Mouse (Mus musculus) stomach, embryonic 14.5 days (tissue): ENCODE data around the gene Pigg. TPM values are rescaled to one million over a fixed set of nuclear protein-coding genes. Genes with fewer than 3 reads are reported as not detected.
"Not testable (repeated sequence)": the region's sequence is repeated elsewhere in the genome, so short reads cannot be mapped to it uniquely, and the experiment has no call there.

Experiments used
- ATAC-seq: fragments of 200-750 bp; cut with Nextera tagmentation; 2 replicates; pipeline ENCODE4 v1.8.0; 2017; ENCODE audit warnings: low read depth, moderate TSS enrichment; ENCODE audit not compliant: insufficient number of reproducible peaks, insufficient read depth, low FRiP score
- H3K27ac ChIP-seq: fragments of 300-500 bp; sonication (generic); 2 replicates; pipeline ENCODE4 v1.5.1; 2014; ENCODE audit warnings: mild to moderate bottlenecking, low read length, moderate library complexity, mixed read lengths
- H3K27me3 ChIP-seq: fragments of 300-500 bp; sonication (generic); 2 replicates; pipeline ENCODE4 v1.6.1; 2014; ENCODE audit warnings: low read length, control low read depth, mixed read lengths; ENCODE audit not compliant: control insufficient read depth, insufficient read depth
- H3K36me3 ChIP-seq: fragments of 300-500 bp; sonication (generic); 2 replicates; pipeline ENCODE4 v1.6.1; 2014; ENCODE audit warnings: mild to moderate bottlenecking, control low read depth, low read length, moderate library complexity, mixed read lengths; ENCODE audit not compliant: control insufficient read depth, insufficient read depth
- H3K4me1 ChIP-seq: fragments of 300-500 bp; sonication (generic); 2 replicates; pipeline ENCODE4 v1.6.1; 2014; ENCODE audit warnings: low read length, control low read depth, mixed read lengths; ENCODE audit not compliant: control insufficient read depth, insufficient read depth
- H3K4me2 ChIP-seq: fragments of 300-500 bp; sonication (generic); replicated peaks from 2 replicates; pipeline ENCODE4 v1.6.1; 2014; ENCODE audit warnings: low read depth, low read length, control low read depth
- H3K4me3 ChIP-seq: fragments of 300-500 bp; sonication (generic); 2 replicates; pipeline ENCODE4 v1.5.1; 2014; ENCODE audit warnings: low read depth, low read length, control low read depth
- H3K9ac ChIP-seq: fragments of 300-500 bp; sonication (generic); replicated peaks from 2 replicates; pipeline ENCODE4 v1.6.1; 2014; ENCODE audit warnings: low read depth, mild to moderate bottlenecking, control low read depth, low read length, moderate library complexity, mixed read lengths
- H3K9me3 ChIP-seq: fragments of 300-500 bp; sonication (generic); 2 replicates; pipeline ENCODE4 v1.6.1; 2016; ENCODE audit warnings: low read depth, low read length, control low read depth; ENCODE audit not compliant: control insufficient read depth
- WGBS: fragments of 180-500 bp; shearing (Covaris S2); extraction: QIAGEN DNeasy Blood & Tissue Kit; methylation state at CpG from one replicate; pipeline ENCODE4 v1.1.7; 2014; 5-methylcytosine and 5-hydroxymethylcytosine counted together
- polyA plus RNA-seq: library from polyadenylated mRNA; unstranded; fragments of >200 nt; fragmentation: Nextera tagmentation; extraction: Ambion mirVana; gene quantifications from 2 replicates; pipeline ENCODE4 v1.2.1, GENCODE M21; 2014

The Pigg gene
- polyA plus RNA-seq, 1 experiment from 2014 or later = 3.8 TPM

GRCm38 (mm10) chr5:108270415-108270814 is 42.0 kb upstream of the Pigg start:
- no peak for ATAC-seq

GRCm38 (mm10) chr5:108271345-108271744 is 41.1 kb upstream of the Pigg start:
- not testable (repeated sequence) for H3K9ac ChIP-seq, H3K36me3 ChIP-seq, H3K27me3 ChIP-seq, ATAC-seq, H3K4me3 ChIP-seq, H3K27ac ChIP-seq, H3K9me3 ChIP-seq
- Histone ChIP-seq H3K4me2 (peak overlapping the region; percentile 76), H3K4me1 (peaks cover 12% of the 10 kb centered on the region)
- WGBS = 91% methylated on average over 6 of the region's 6 CpGs

More at GRCm38 (mm10) chr5:108270415-108270814, 42.0 kb upstream of the Pigg start:
- Histone ChIP-seq H3K4me2 (peak overlapping the region; percentile 76), H3K9me3 (no peaks in the 10 kb centered on the region), H3K4me3 (peak overlapping the region; percentile 94), H3K4me1 (peaks cover 12% of the 10 kb centered on the region), H3K27me3 (no peaks in the 10 kb centered on the region), H3K27ac (no peak overlapping the region), H3K9ac (peak overlapping the region; percentile 88), H3K36me3 (peaks cover 6% of the 10 kb centered on the region; the same call in 1 of the 2 replicates)
- WGBS = 25% methylated on average over 9 of the region's 9 CpGs

GRCm38 (mm10) chr5:108286957-108287356 is 25.5 kb upstream of the Pigg start:
- 69% methylated on average over 2 of the region's 2 CpGs for WGBS
- H3K4me3 ChIP-seq = no peak overlapping the region
- no peaks in the 10 kb centered on the region for H3K36me3 ChIP-seq
- no peak overlapping the region for H3K4me2 ChIP-seq
- no peaks in the 10 kb centered on the region for H3K4me1 ChIP-seq
- H3K27me3 ChIP-seq = no peaks in the 10 kb centered on the region
- H3K27ac ChIP-seq = no peak overlapping the region
- no peak overlapping the region for H3K9ac ChIP-seq
- no peak for ATAC-seq
- no peaks in the 10 kb centered on the region for H3K9me3 ChIP-seq

- Histone ChIP-seq H3K9me3 (no peaks in the 10 kb centered on the region), H3K4me2 (no peak overlapping the region), H3K27me3 (no peaks in the 10 kb centered on the region), H3K9ac (no peak overlapping the region), H3K36me3 (no peaks in the 10 kb centered on the region), H3K4me3 (no peak overlapping the region), H3K27ac (no peak overlapping the region), H3K4me1 (no peaks in the 10 kb centered on the region)
- no peak for ATAC-seq
- 54% methylated on average over 3 of the region's 3 CpGs for WGBS
These were observed 10.8 kb upstream of the Pigg start for GRCm38 (mm10) chr5:108301567-108301966.

GRCm38 (mm10) chr5:108313065-108313860 is 854 bp downstream of the Pigg start:
- 7% methylated on average over 16 of the region's 16 CpGs for WGBS
- H3K27ac ChIP-seq = no peak overlapping the region
- H3K4me1 ChIP-seq = peaks cover 4% of the 10 kb centered on the region
- H3K27me3 ChIP-seq = no peaks in the 10 kb centered on the region
- H3K36me3 ChIP-seq = no peaks in the 10 kb centered on the region
- peak overlapping the region; percentile 82 for H3K9ac ChIP-seq
- peak overlapping the region; percentile 61 for H3K4me2 ChIP-seq
- ATAC-seq = no peak
- peak overlapping the region; percentile 76 for H3K4me3 ChIP-seq
- no peaks in the 10 kb centered on the region for H3K9me3 ChIP-seq

- Histone ChIP-seq H3K36me3 (peaks cover 10% of the 10 kb centered on the region), H3K9me3 (no peaks in the 10 kb centered on the region), H3K27me3 (no peaks in the 10 kb centered on the region), H3K9ac (no peak overlapping the region), H3K4me3 (no peak overlapping the region), H3K4me2 (no peak overlapping the region), H3K27ac (no peak overlapping the region), H3K4me1 (no peaks in the 10 kb centered on the region)
- no peak for ATAC-seq
- 97% methylated on average over 1 of the region's 1 CpGs for WGBS
These were observed 18.6 kb downstream of the Pigg start for GRCm38 (mm10) chr5:108331051-108331450.

GRCm38 (mm10) chr5:108337385-108337784 is 25.0 kb downstream of the Pigg start:
- Histone ChIP-seq H3K4me1 (no peaks in the 10 kb centered on the region), H3K36me3 (peaks cover 20% of the 10 kb centered on the region), H3K9ac (no peak overlapping the region), H3K27ac (no peak overlapping the region), H3K27me3 (no peaks in the 10 kb centered on the region), H3K9me3 (no peaks in the 10 kb centered on the region), H3K4me2 (no peak overlapping the region), H3K4me3 (no peak overlapping the region)
- ATAC-seq = no peak
- 76% methylated on average over 4 of the region's 4 CpGs for WGBS

GRCm38 (mm10) chr5:108338049-108338448 is 25.6 kb downstream of the Pigg start:
- peaks cover 16% of the 10 kb centered on the region for H3K36me3 ChIP-seq
- no peaks in the 10 kb centered on the region for H3K27me3 ChIP-seq
- H3K4me2 ChIP-seq = no peak overlapping the region
- no peak for ATAC-seq
- WGBS = 72% methylated on average over 3 of the region's 3 CpGs
- H3K27ac ChIP-seq = no peak overlapping the region
- H3K4me3 ChIP-seq = no peak overlapping the region
- H3K4me1 ChIP-seq = no peaks in the 10 kb centered on the region
- H3K9me3 ChIP-seq = no peaks in the 10 kb centered on the region
- H3K9ac ChIP-seq = no peak overlapping the region
